Mouse (Mus musculus): ENCODE measurements around the gene Klrg2.

DNA sequence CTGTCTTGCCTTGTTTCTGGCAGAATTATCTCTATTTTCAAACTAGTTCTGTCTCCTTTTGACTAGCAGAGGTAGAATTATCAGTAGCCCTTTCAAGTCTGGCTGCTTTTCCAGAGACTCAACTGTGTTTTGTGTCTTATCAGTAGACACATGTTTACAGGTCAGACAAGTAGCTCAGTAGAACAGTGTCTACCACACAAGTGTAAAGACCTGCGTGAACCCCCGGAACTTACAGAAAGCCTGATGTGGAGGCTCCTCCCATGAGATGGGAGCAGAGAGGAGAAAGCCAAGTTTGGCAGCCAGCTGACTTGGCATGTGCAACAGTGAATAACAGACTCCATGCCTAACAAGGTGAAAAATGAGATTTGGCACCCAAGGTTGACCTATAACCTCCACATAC lies 13.6 kb downstream of the Klrg2 start:
- TF ChIP-seq GATA1 (IDR thresholded peaks at IDR 0.05; ENCODE audit: low read length) (0 out of 2 replicates have a peak, but pooled peaks have one; percentile 11), TAL1 (IDR thresholded peaks at IDR 0.05; ENCODE audit: low read length) (no peak)
